Mouse (Mus musculus): Measurements from ENCODE around the gene Crp. TPM values are rescaled to one million over a fixed set of nuclear protein-coding genes. Genes with fewer than 3 reads are reported as not detected.
A peak's percentile ranks its signal among the peaks of the same experiment; 100 is the strongest.

Gene Crp
- polyA plus RNA-seq, 1 experiment from 2014 or later: 0.19 TPM

DNA sequence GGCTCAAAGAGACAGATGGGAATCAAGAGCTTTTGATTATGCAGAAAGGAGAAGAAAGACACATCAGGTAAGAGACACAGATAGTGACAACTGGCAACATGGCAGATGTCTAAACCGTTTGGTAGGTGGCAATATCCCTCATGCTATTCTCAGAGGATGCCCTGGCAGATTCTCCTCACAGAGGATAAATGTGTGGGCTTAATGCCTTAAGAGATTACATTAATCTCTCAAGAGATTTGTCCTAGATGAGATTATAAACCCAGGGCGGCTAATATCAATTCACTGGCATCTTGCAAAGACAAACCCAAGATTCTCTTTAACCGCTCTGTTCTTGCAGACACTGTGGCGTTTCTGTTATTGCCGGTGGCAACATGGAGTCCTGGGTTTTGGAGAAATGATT lies 14.3 kb upstream of the Crp start:
- no peak for ATAC-seq (ENCODE audit: insufficient number of reproducible peaks, low FRiP score, low TSS enrichment, low read depth)
- no peaks in the 10 kb centered on the region for H3K36me3 ChIP-seq
- 80% methylated on average over 5 of the region's 5 CpGs for WGBS
- no peak overlapping the region for H3K9ac ChIP-seq
- no peak overlapping the region for H3K27ac ChIP-seq
- H3K9me3 ChIP-seq: no peaks in the 10 kb centered on the region
- H3K4me3 ChIP-seq: no peak overlapping the region
- H3K4me1 ChIP-seq: no peaks in the 10 kb centered on the region
- H3K4me2 ChIP-seq: no peak overlapping the region
- no peaks in the 10 kb centered on the region for H3K27me3 ChIP-seq

DNA sequence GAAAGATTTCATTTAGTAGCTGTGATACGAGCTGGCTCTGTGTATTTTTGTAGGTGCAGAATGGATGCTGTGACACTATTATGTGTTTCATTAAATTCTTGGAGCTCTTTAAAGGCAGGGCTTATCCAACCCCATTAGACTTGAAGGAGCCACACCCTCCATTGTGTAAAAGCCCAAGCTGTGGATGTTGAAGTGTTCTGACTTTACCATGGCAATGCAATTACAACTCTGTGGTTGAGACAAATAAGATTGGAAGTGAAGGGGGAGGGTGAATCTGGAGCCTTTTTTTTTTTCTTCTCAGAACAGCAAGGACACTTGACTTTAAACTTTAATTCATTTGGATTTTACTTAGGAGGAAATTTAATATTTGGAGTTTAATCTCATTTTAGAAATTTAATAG lies 13.9 kb upstream of the Crp start:
- no peak overlapping the region for H3K4me2 ChIP-seq
- H3K9ac ChIP-seq: no peak overlapping the region
- no peaks in the 10 kb centered on the region for H3K9me3 ChIP-seq
- 63% methylated on average over 1 of the region's 1 CpGs for WGBS
- H3K27me3 ChIP-seq: no peaks in the 10 kb centered on the region
- no peak for ATAC-seq (ENCODE audit: insufficient number of reproducible peaks, low FRiP score, low TSS enrichment, low read depth)
- no peak overlapping the region for H3K4me3 ChIP-seq
- H3K4me1 ChIP-seq: no peaks in the 10 kb centered on the region
- no peaks in the 10 kb centered on the region for H3K36me3 ChIP-seq
- no peak overlapping the region for H3K27ac ChIP-seq

DNA sequence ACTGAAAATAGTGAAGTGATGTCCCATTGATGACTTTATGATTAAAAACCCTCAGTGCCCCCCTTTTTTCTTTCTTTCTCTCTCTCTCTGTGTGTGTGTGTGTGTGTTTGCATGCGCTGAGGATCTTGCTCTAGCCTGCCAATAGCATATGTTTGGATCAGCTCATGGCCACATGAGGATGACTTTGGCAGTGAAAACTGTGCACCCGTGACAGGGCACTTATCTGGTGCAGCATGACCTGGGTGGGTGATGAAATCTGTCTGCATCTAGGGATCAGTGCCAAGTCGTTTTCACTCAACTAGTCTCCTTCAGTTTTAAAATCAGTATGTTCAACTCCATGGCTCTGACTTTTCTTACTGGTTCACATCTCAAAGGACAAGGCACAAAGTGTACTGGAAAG lies 12.7 kb upstream of the Crp start:
- no peak overlapping the region for H3K4me2 ChIP-seq
- H3K9me3 ChIP-seq: no peaks in the 10 kb centered on the region
- no peak for ATAC-seq (ENCODE audit: insufficient number of reproducible peaks, low FRiP score, low TSS enrichment, low read depth)
- H3K36me3 ChIP-seq: no peaks in the 10 kb centered on the region
- no peaks in the 10 kb centered on the region for H3K4me1 ChIP-seq
- H3K9ac ChIP-seq: no peak overlapping the region
- H3K4me3 ChIP-seq: no peak overlapping the region
- no peak overlapping the region for H3K27ac ChIP-seq
- H3K27me3 ChIP-seq: no peaks in the 10 kb centered on the region
- 69% methylated on average over 3 of the region's 3 CpGs for WGBS

DNA sequence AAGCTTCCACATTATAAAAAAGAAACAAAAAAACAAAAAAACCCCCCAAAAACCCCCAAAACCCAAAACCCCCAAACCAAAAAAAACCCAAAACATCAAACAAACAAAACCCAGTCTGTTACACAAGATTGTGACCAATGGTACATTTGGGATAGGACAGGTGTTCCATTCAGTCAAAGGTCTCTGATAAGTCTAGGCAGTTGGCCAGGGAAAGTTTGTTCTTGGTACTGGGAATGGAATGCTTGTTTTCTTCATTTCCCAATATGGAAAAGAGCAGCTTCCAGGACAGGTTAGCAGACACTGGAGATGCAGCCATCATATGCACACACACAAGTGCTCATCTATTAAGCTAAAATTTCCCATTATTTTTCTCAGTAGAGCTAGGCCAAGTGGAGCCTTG lies 433 bp upstream of the Crp start:
- Histone ChIP-seq H3K4me3 (no peak overlapping the region), H3K27me3 (no peaks in the 10 kb centered on the region), H3K9ac (no peak overlapping the region), H3K4me1 (no peaks in the 10 kb centered on the region), H3K9me3 (no peaks in the 10 kb centered on the region), H3K4me2 (no peak overlapping the region), H3K27ac (no peak overlapping the region), H3K36me3 (no peaks in the 10 kb centered on the region)
- no peak for ATAC-seq (ENCODE audit: insufficient number of reproducible peaks, low FRiP score, low TSS enrichment, low read depth)

DNA sequence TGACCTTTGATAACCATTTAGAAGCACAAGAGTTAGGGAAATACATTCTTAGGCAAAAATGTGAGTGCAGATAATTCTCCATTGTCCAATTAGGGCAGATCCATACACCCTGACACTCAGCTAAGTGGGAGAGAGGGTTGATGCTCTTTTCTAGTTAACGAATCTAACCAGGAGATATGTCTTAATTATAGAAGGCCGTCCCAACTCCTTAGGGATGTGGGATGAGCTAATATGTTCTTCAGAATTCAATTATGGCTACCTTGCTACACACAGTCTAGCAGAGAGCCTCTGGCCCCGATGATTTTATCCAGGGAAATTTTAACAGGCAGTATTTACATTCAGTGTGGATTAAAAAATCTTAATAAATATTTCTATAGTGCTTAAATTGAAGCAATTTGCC lies 3.0 kb downstream of the Crp start:
- no peaks in the 10 kb centered on the region for H3K36me3 ChIP-seq
- ATAC-seq (ENCODE audit: insufficient number of reproducible peaks, low FRiP score, low TSS enrichment, low read depth): no peak
- H3K9ac ChIP-seq: no peak overlapping the region
- no peak overlapping the region for H3K4me2 ChIP-seq
- no peak overlapping the region for H3K4me3 ChIP-seq
- H3K4me1 ChIP-seq: no peaks in the 10 kb centered on the region
- no peak overlapping the region for H3K27ac ChIP-seq
- WGBS: 85% methylated on average over 3 of the region's 3 CpGs
- H3K9me3 ChIP-seq: no peaks in the 10 kb centered on the region
- no peaks in the 10 kb centered on the region for H3K27me3 ChIP-seq

DNA sequence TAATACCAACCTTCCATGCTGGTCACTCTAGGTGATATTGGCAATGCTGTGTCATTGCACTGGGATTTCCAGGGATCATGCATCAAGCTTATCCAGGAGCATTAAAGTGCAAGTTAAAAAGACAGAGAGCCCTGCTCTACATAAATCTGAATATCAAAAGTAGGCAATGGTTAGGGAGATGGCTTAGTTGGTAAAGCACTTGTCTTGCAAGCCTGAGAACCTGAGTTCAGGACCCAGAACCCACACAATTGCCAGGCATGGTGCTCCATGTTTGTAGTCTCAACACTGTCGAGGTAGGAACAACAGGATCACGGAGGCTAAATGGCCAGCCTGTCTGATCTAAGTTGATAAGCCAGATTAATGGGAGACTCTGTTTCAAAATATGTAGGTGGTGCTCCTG lies 3.5 kb downstream of the Crp start:
- H3K4me1 ChIP-seq: no peaks in the 10 kb centered on the region
- H3K4me3 ChIP-seq: no peak overlapping the region
- 88% methylated on average over 2 of the region's 2 CpGs for WGBS

DNA sequence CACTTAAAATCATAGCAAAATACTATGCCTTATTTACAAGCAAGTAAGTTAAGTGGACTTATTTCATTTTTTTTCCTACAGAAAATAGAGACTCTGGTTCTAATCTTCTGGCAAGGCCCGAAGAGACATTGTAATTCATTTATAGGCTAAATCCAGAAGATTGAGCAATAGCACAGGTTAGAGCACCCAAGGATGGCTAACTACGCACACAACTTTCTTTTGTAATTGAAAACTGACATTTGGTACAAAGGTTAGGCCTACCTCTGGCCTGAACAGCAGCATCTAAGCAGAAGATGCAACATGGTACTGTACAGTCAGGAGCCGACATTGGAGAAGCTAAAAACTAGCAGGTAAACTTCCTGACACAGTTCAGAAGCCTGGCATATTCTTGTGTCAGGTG lies 4.0 kb downstream of the Crp start:
- Histone ChIP-seq H3K4me2 (no peak overlapping the region), H3K9me3 (no peaks in the 10 kb centered on the region), H3K4me1 (no peaks in the 10 kb centered on the region), H3K4me3 (no peak overlapping the region), H3K36me3 (no peaks in the 10 kb centered on the region), H3K27ac (no peak overlapping the region), H3K27me3 (no peaks in the 10 kb centered on the region), H3K9ac (no peak overlapping the region)
- 91% methylated on average over 3 of the region's 3 CpGs for WGBS
- no peak for ATAC-seq (ENCODE audit: insufficient number of reproducible peaks, low FRiP score, low TSS enrichment, low read depth)

More for the DNA sequence above, 3.5 kb downstream of the Crp start:
- Histone ChIP-seq H3K4me2 (no peak overlapping the region), H3K27me3 (no peaks in the 10 kb centered on the region), H3K36me3 (no peaks in the 10 kb centered on the region), H3K9ac (no peak overlapping the region), H3K27ac (no peak overlapping the region), H3K9me3 (no peaks in the 10 kb centered on the region)
- no peak for ATAC-seq (ENCODE audit: insufficient number of reproducible peaks, low FRiP score, low TSS enrichment, low read depth)

DNA sequence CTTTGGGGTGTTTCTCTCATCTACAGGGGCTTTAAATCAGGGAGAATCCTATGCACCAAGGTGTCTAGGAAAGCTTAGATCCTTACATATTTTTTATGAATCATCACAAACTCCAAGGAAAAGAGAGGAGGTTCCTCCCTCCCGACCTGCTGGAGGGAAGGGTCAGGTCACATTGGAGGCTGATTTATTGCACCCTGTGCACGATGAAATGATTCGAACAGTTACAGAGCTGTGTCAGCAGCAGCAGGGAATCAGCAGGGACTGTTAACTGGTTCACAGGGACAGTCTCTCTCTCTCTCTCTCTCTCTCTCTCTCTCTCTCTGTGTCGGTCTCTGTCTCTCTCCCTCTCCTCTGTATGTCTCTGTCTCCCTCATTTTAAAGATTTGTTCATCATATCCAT lies 6.9 kb downstream of the Crp start:
- 18% methylated on average over 4 of the region's 4 CpGs for WGBS

DNA sequence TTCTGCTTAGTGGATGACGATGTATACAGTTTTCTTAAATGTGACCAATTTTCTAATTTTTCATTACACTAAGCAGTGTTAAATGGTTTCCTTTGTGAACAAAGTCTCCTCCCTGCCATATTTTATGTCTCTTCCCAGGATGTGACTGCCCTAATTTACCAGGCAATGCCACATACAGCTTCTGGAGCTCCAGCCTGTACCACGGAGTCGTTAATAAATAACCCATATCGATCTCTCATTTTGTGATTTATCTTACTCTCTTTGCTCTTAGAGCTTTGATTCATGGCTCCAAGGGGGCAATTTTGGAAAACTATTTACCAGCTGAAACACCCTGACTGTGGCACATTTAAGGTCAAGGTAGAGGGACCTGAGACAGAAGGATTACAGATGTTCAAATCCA lies 8.4 kb downstream of the Crp start:
- no peak overlapping the region for H3K9ac ChIP-seq
- H3K27ac ChIP-seq: no peak overlapping the region
- no peaks in the 10 kb centered on the region for H3K9me3 ChIP-seq
- no peak overlapping the region for H3K4me3 ChIP-seq
- no peaks in the 10 kb centered on the region for H3K36me3 ChIP-seq
- ATAC-seq (ENCODE audit: insufficient number of reproducible peaks, low FRiP score, low TSS enrichment, low read depth): no peak
- H3K4me2 ChIP-seq: no peak overlapping the region
- WGBS: 86% methylated on average over 4 of the region's 4 CpGs
- no peaks in the 10 kb centered on the region for H3K4me1 ChIP-seq
- no peaks in the 10 kb centered on the region for H3K27me3 ChIP-seq

More for the DNA sequence above, 6.9 kb downstream of the Crp start:
- Histone ChIP-seq H3K27ac (no peak overlapping the region), H3K27me3 (no peaks in the 10 kb centered on the region), H3K4me3 (no peak overlapping the region), H3K9ac (no peak overlapping the region), H3K9me3 (no peaks in the 10 kb centered on the region), H3K36me3 (no peaks in the 10 kb centered on the region), H3K4me1 (no peaks in the 10 kb centered on the region), H3K4me2 (no peak overlapping the region)
- no peak for ATAC-seq (ENCODE audit: insufficient number of reproducible peaks, low FRiP score, low TSS enrichment, low read depth)

DNA sequence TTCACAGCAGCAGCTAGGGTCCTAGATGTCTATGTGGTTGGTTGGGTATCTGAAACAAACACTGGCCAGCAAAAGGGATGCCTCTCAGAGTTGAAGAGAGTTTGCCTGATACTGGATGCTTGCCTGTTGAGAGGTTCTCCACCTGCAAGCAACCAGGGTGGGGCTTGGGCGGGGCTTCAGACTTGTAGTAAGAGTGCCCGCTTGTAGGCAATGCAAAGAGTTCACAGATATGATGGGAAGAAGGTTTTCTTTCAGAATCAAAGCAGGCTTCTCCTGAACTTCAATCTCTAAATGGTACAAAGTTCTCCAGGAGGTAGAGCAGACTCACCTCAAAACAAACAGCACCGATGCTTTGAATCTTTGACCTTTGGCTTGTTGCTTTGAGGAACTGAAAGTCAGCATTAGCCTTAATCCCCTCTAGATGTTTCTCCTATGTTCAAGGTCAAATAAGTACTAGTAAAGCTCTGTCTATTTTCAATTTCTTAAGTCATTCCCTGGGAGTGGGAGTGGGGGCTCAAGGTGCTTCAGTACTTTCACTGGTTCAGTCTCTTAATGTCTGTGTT lies 12.0 kb downstream of the Crp start:
- WGBS: 87% methylated on average over 3 of the region's 3 CpGs
- no peak overlapping the region for H3K4me2 ChIP-seq
- no peaks in the 10 kb centered on the region for H3K27me3 ChIP-seq
- H3K9me3 ChIP-seq: no peaks in the 10 kb centered on the region
- no peak overlapping the region for H3K9ac ChIP-seq
- H3K4me1 ChIP-seq: 0 out of 2 replicates have a peak, but pooled peaks cover 3% of the 10 kb centered on the region
- ATAC-seq (ENCODE audit: insufficient number of reproducible peaks, low FRiP score, low TSS enrichment, low read depth): no peak
- H3K36me3 ChIP-seq: no peaks in the 10 kb centered on the region
- H3K4me3 ChIP-seq: no peak overlapping the region
- H3K27ac ChIP-seq: no peak overlapping the region

DNA sequence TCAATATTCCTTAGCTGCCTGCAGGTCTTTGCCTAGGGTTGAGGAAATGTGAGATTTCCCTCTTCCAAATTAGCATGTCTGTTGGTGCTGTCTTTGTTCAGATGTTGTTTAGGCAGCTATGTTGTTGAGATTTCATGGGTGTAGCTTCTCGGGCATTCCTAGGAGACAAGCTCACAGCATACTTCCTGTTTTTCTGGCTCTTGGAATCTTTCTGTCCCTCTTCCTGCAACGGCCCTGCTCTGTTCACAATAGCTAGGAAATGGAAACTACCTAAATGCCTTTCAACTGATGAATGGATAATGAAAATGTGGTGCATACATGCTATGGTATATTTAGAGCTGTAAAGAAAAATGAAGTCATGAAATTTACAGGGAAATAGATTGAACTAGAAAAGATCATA lies 13.5 kb downstream of the Crp start:
- WGBS: 43% methylated on average over 2 of the region's 2 CpGs
- no peak for ATAC-seq (ENCODE audit: insufficient number of reproducible peaks, low FRiP score, low TSS enrichment, low read depth)
- peak overlapping the region; percentile 57 for H3K27ac ChIP-seq

DNA sequence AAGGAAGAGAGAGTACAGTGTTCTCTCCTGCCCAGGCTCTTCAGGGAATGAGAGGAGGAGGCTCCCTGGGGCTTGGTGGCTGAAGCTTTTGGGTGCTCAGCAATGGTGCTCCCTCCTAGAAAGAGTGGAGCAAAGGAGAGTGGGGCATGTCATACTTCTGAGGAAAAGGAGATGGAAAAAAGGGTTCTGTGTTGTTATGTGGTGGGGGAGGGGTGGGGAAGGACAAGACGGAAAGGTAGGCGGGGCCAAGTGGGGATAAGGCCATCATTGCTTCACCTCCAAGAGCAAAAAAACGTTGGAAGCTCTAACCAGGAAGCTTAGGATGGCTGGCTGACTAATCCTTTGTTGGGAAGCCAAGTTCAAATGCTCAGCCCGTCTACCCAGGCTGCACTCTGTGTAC lies 14.1 kb downstream of the Crp start:
- 58% methylated on average over 4 of the region's 4 CpGs for WGBS
- Histone ChIP-seq H3K36me3 (no peaks in the 10 kb centered on the region), H3K9me3 (no peaks in the 10 kb centered on the region), H3K27ac (peak overlapping the region; percentile 57), H3K4me2 (no peak overlapping the region), H3K4me3 (no peak overlapping the region), H3K9ac (no peak overlapping the region), H3K27me3 (no peaks in the 10 kb centered on the region), H3K4me1 (0 out of 2 replicates have a peak, but pooled peaks cover 3% of the 10 kb centered on the region)
- ATAC-seq (ENCODE audit: insufficient number of reproducible peaks, low FRiP score, low TSS enrichment, low read depth): no peak

More for the DNA sequence above, 13.5 kb downstream of the Crp start:
- H3K9me3 ChIP-seq: no peaks in the 10 kb centered on the region
- H3K9ac ChIP-seq: no peak overlapping the region
- 0 out of 2 replicates have a peak, but pooled peaks cover 3% of the 10 kb centered on the region for H3K4me1 ChIP-seq
- H3K4me3 ChIP-seq: no peak overlapping the region
- no peaks in the 10 kb centered on the region for H3K27me3 ChIP-seq
- H3K4me2 ChIP-seq: no peak overlapping the region
- H3K36me3 ChIP-seq: no peaks in the 10 kb centered on the region

DNA sequence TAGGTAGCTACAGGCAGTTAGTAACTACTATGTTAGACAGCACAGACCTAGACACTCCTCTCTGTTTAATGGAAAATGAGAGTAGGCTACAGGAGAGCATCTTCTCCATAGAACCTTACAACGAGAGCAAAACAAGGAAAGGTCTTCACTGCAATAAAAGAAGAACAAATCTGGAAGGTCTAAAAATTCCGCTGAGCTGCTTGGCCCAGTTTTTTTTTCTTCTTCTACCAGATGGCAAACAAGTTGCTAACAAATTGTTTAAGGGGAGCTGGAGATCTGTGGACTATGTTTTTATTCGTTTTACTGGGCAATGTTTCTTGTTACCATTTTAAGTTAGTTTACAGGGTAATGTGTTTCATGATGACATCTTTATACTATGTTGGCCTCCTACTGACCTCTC lies 53.4 kb downstream of the Crp start:
- Histone ChIP-seq H3K9ac (no peak overlapping the region), H3K36me3 (no peaks in the 10 kb centered on the region), H3K27me3 (no peaks in the 10 kb centered on the region), H3K4me1 (no peaks in the 10 kb centered on the region), H3K9me3 (no peaks in the 10 kb centered on the region), H3K4me3 (no peak overlapping the region), H3K27ac (no peak overlapping the region), H3K4me2 (no peak overlapping the region)
- 59% methylated on average over 3 of the region's 3 CpGs for WGBS
- no peak for ATAC-seq (ENCODE audit: insufficient number of reproducible peaks, low FRiP score, low TSS enrichment, low read depth)
